Mouse (Mus musculus) cerebellum, adult 2 months (tissue): ENCODE data around the gene B3galt1.

Experiments used
- CTCF ChIP-seq: fragments of 200-500 bp; IDR thresholded peaks from 2 replicates; pipeline ENCODE4 v1.5.1; 2011; ENCODE audit warnings: low read depth, mild to moderate bottlenecking, control low read depth, low read length, moderate library complexity, borderline replicate concordance; ENCODE audit not compliant: insufficient read depth
- POLR2A ChIP-seq: fragments of 200-500 bp; IDR thresholded peaks from 2 replicates; pipeline ENCODE4 v1.6.1; 2011; ENCODE audit warnings: low read length, control low read depth, borderline replicate concordance; ENCODE audit not compliant: insufficient read depth

DNA sequence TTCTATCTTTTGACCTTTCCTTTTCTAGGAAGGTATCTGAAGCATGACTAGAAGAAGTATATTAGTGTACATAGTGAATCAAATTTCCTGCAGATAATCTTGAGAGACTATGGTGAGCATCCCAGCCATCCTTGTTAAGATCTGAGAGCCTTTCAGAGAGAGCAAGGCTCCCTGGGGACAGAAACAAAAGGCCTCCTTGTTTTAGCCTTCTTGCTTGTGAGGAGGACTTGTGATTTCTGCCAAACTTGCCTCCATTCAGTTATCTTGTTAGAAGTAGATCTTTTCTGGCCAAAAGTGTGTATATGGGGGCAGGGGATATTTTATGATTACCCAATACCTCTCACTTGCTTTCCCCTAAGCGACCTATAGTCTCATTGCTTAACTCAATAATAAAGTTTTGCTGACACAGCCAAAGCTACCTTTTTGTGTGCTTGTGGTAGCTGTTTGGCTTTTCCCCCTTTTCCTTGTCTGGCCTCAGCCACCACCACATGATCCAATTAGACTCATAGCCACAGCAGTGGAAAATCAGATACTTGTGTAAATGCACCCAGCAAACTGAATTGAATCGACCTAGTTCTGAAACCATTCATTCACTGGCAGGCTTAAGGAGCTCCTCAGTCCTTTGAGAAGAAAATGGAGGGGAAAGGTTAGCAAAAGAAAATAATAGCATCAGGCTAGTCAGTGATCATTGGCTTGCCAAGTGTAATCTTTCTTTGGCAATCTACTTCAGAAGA, 332.5 kb downstream of the B3galt1 start:
- TF ChIP-seq CTCF (no peak), POLR2A (no peak)
